Mouse (Mus musculus): ENCODE data around the gene Eras. TPM values are rescaled to one million over a fixed set of nuclear protein-coding genes. Genes with fewer than 3 reads are reported as not detected.

The Eras gene
- polyA plus RNA-seq, 1 experiment = not detected

DNA sequence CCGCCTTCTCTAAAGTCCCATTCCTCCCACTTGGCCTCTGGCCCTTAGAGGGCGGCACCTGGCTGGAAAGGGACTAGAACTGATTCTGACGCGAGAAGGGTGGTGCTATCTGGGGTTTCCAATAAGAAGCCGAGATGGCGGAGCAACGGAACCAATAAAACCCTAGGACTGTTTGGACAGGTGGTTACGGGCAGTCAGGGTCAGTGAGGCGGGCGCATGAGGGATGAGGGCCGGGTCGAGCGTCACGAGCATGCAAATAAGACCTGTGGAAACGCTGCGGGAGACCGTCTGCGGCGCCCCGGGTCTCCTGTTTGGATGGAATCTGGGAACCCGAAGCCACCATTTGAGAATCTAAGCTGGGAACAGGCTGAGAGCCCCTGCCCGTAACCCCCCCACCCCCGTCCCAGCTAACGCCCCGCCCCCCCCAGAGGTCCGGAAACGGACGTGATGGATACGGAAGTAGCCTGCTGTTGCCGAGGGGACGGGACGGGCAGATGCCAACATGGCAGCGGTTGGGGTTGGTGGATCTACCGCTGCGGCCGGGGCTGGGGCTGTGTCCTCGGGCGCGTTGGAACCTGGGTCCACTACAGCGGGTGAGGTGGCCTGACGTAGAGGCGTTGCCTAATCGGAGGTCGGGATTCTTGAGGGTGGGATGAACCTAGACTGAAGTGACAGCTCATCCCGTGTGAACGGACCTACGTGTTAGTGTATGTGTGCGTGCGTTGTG lies 44.4 kb downstream of the Eras start, which contains the start of gene Slc35a2:
Gene Slc35a2 (plus strand): TSS at position 188 of the 727 bp plus-strand sequence.
- 21% methylated on average over 47 of the region's 49 CpGs for WGBS
- peaks cover 2% of the 10 kb centered on the region for H3K4me1 ChIP-seq (ENCODE audit: control insufficient read depth, insufficient read depth, low read length)
- no peak for TF ChIP-seq CTCF (IDR thresholded peaks at IDR 0.05; ENCODE audit: insufficient read depth, low read length)
- peak; percentile 54; the same call in 1 of the 2 replicates for TF ChIP-seq POLR2A (IDR thresholded peaks at IDR 0.05; ENCODE audit: borderline replicate concordance, extremely low read depth, low read depth, low read length)
- peak within 1 kb of the TSS; percentile 75 for H3K4me3 ChIP-seq (replicated peaks; ENCODE audit: extremely low read depth, low read depth, low read length)
- peak; percentile 75 for DNase-seq

DNA sequence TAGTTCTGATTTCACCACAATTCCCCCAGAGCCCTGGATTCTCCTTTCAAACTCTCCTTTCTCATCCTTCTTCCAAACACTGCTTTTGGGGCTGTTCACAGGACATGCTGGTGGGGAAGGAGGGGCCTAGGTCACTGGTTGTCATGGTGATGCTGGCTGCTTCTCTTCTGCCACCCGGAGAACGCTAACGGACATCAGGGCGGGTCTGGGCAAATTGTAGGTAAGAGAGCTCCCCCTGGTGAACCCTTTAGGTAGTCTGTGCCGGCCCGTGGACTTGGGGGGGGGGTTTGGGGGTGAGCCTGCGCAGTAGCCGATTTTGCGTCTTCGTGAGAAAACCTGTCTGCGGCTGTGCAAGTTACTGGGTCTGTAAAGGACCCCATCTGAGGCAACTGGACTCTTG lies 48.6 kb downstream of the Eras start:
- Histone ChIP-seq H3K4me1 (ENCODE audit: control insufficient read depth, insufficient read depth, low read length) (peaks cover 2% of the 10 kb centered on the region), H3K4me3 (replicated peaks; ENCODE audit: extremely low read depth, low read depth, low read length) (peak overlapping the region; percentile 16)
- WGBS = 21% methylated on average over 11 of the region's 11 CpGs
- DNase-seq = peak; percentile 25
- peak; percentile 32 for TF ChIP-seq CTCF (IDR thresholded peaks at IDR 0.05; ENCODE audit: insufficient read depth, low read length)
- TF ChIP-seq POLR2A (IDR thresholded peaks at IDR 0.05; ENCODE audit: borderline replicate concordance, extremely low read depth, low read depth, low read length) = no peak

DNA sequence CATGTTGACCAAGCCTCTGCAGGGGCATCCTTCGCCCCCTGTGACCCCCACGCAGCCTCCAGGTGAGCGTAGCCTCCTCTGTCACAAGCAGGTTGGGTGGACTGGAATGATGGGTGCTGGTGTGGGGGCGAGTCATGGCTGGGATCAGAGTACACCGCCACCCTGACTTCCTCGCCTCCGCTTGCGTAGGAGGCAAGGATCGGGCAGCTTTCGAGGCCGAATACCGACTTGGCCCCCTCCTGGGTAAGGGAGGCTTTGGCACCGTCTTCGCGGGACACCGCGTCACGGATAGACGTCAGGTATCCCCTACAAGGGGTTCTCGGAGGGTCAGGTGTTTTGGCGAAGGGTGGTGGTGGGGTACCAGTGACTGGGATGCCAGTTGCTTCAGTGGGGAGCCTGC lies 49.9 kb downstream of the Eras start:
- TF ChIP-seq POLR2A (IDR thresholded peaks at IDR 0.05; ENCODE audit: borderline replicate concordance, extremely low read depth, low read depth, low read length) (no peak), CTCF (IDR thresholded peaks at IDR 0.05; ENCODE audit: insufficient read depth, low read length) (no peak)
- WGBS = 38% methylated on average over 21 of the region's 21 CpGs
- H3K4me3 ChIP-seq (replicated peaks; ENCODE audit: extremely low read depth, low read depth, low read length) = peak overlapping the region; percentile 63
- DNase-seq = peak; percentile 8
- peaks cover 2% of the 10 kb centered on the region for H3K4me1 ChIP-seq (ENCODE audit: control insufficient read depth, insufficient read depth, low read length)

DNA sequence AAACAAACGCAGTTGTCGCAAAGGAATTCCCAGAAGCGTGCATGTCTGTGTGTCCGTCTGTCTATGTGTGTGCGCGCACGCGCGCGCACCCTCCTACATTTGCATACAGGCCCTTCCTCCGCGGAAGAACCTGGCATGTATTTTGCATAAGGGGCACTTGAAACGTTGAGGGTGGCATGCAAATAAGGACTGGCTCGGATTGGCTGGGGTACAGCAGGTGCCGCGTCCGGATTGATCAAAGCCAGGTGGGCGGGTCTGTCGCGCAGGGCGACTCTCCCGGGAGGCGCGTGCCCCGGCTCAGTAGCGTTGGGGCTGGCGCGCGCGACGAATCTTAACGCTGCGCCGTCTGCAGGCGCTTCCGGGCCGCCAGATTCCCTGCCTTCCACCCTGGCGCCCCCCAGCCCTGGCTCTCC lies 50.4 kb downstream of the Eras start, which contains the start of gene Pim2:
Gene Pim2 (plus strand): TSS at position 256 of the 413 bp plus-strand sequence.
- H3K4me1 ChIP-seq (ENCODE audit: control insufficient read depth, insufficient read depth, low read length) = peaks cover 2% of the 10 kb centered on the region
- no peak for TF ChIP-seq CTCF (IDR thresholded peaks at IDR 0.05; ENCODE audit: insufficient read depth, low read length)
- TF ChIP-seq POLR2A (IDR thresholded peaks at IDR 0.05; ENCODE audit: borderline replicate concordance, extremely low read depth, low read depth, low read length) = peak; percentile 36; the same call in 1 of the 2 replicates
- 24% methylated on average over 38 of the region's 38 CpGs for WGBS
- peak within 1 kb of the TSS; percentile 63 for H3K4me3 ChIP-seq (replicated peaks; ENCODE audit: extremely low read depth, low read depth, low read length)
- peak; percentile 62 for DNase-seq

Other genes with a start within 250 kb of the Eras start
- 12.3 and 17.2 TPM in 2 replicates for gene Magix, start 247.4 kb downstream of the Eras start, polyA plus RNA-seq (2012; rRNA removed)
- gene Gpkow, start 231.5 kb downstream of the Eras start, polyA plus RNA-seq (2012; rRNA removed) = 8.4 and 9.4 TPM in 2 replicates
- 83.4 and 128 TPM in 2 replicates for gene Wdr45, start 214.3 kb downstream of the Eras start, polyA plus RNA-seq (2012; rRNA removed)
- 1.7 and 2.7 TPM in 2 replicates for gene Gm45208, start 206.4 kb downstream of the Eras start, polyA plus RNA-seq (2012; rRNA removed)
- 41.0 and 46.2 TPM in 2 replicates for gene Praf2, start 200.2 kb downstream of the Eras start, polyA plus RNA-seq (2012; rRNA removed)
- gene Ccdc120, start 177.7 kb downstream of the Eras start, polyA plus RNA-seq (2012; rRNA removed) = 33.9 and 34.5 TPM in 2 replicates
- 28.8 and 31.8 TPM in 2 replicates for gene Tfe3, start 166.0 kb downstream of the Eras start, polyA plus RNA-seq (2012; rRNA removed)
- 19.0 and 32.4 TPM in 2 replicates for gene Gripap1, start 138.8 kb downstream of the Eras start, polyA plus RNA-seq (2012; rRNA removed)
- gene Kcnd1, start 106.3 kb downstream of the Eras start, polyA plus RNA-seq (2012; rRNA removed) = 0.84 and 1.0 TPM in 2 replicates
- 31.0 and 43.3 TPM in 2 replicates for gene Otud5, start 87.2 kb downstream of the Eras start, polyA plus RNA-seq (2012; rRNA removed)
- gene Pim2, start 50.3 kb downstream of the Eras start, polyA plus RNA-seq (2012; rRNA removed) = 12.2 and 13.6 TPM in 2 replicates
- 73.7 and 74.0 TPM in 2 replicates for gene Slc35a2, start 44.6 kb downstream of the Eras start, polyA plus RNA-seq (2012; rRNA removed)
- gene Pqbp1, start 29.3 kb downstream of the Eras start, polyA plus RNA-seq (2012; rRNA removed) = 44.4 and 53.6 TPM in 2 replicates
- gene Timm17b, start 29.2 kb downstream of the Eras start, polyA plus RNA-seq (2012; rRNA removed) = 31.6 and 34.7 TPM in 2 replicates
- not detected in 2 replicates for gene Gm10491, start 20.8 kb downstream of the Eras start, polyA plus RNA-seq (2012; rRNA removed)
- gene Gm10490, start 19.1 kb downstream of the Eras start, polyA plus RNA-seq (2012; rRNA removed) = not detected in 2 replicates
- gene Pcsk1n, start 8.8 kb downstream of the Eras start, polyA plus RNA-seq (2012; rRNA removed) = 0.41 and 0.53 TPM in 2 replicates
- 16.0 and 22.8 TPM in 2 replicates for gene Hdac6, start 19.3 kb upstream of the Eras start, polyA plus RNA-seq (2012; rRNA removed)
- gene Gata1, start 49.5 kb upstream of the Eras start, polyA plus RNA-seq (2012; rRNA removed) = 0.76 and 1.8 TPM in 2 replicates
- gene Glod5, start 89.9 kb upstream of the Eras start, polyA plus RNA-seq (2012; rRNA removed) = 0.19 TPM in 1 of 2 replicates, not detected in the other
- 9.0 and 10.6 TPM in 2 replicates for gene Suv39h1, start 146.2 kb upstream of the Eras start, polyA plus RNA-seq (2012; rRNA removed)
- gene Was, start 161.9 kb upstream of the Eras start, polyA plus RNA-seq (2012; rRNA removed) = 9.4 and 9.7 TPM in 2 replicates
- 137 and 139 TPM in 2 replicates for gene Wdr13, start 204.3 kb upstream of the Eras start, polyA plus RNA-seq (2012; rRNA removed)
- gene Rbm3, start 217.3 kb upstream of the Eras start, polyA plus RNA-seq (2012; rRNA removed) = 60.2 and 92.3 TPM in 2 replicates
- 16.6 and 21.0 TPM in 2 replicates for gene Tbc1d25, start 247.6 kb upstream of the Eras start, polyA plus RNA-seq (2012; rRNA removed)